Mouse (Mus musculus): ENCODE results near the gene Grin2a.
A peak's percentile ranks its signal among the peaks of the same experiment; 100 is the strongest.

Gene Grin2a

GRCm38 (mm10) chr16:9994951-9995813 lies at the start of gene Grin2a:
TSS of gene Grin2a (minus strand) at chr16:9995560.
- peak; percentile 74 to 86 for DNase-seq

- DNase-seq, result no peak
Measured at GRCm38 (mm10) chr16:10035582-10036215, 40.3 kb upstream of the Grin2a start.

GRCm38 (mm10) chr16:10033416-10033979 lies 38.1 kb upstream of the Grin2a start:
- no peak for DNase-seq

- DNase-seq, result no peak
Measured at GRCm38 (mm10) chr16:10031891-10032290, 36.5 kb upstream of the Grin2a start.

- no peak for DNase-seq
Measured at GRCm38 (mm10) chr16:10026741-10027140, 31.4 kb upstream of the Grin2a start.

- DNase-seq, result no peak
Measured at GRCm38 (mm10) chr16:10009743-10010142, 14.4 kb upstream of the Grin2a start.

- peak; percentile 96 to 98 for DNase-seq
Measured at GRCm38 (mm10) chr16:10005606-10006005, 10.2 kb upstream of the Grin2a start.

GRCm38 (mm10) chr16:10004096-10004495 lies 8.7 kb upstream of the Grin2a start:
- DNase-seq, result no peak

GRCm38 (mm10) chr16:10003001-10003400 lies 7.6 kb upstream of the Grin2a start:
- no peak for DNase-seq

- DNase-seq, result no peak
Measured at GRCm38 (mm10) chr16:10001601-10002000, 6.2 kb upstream of the Grin2a start.

GRCm38 (mm10) chr16:9999926-10000325 lies 4.6 kb upstream of the Grin2a start:
- DNase-seq, result no peak

GRCm38 (mm10) chr16:9997931-9998330 lies 2.6 kb upstream of the Grin2a start:
- peak in 1 of 2 experiments; percentile 18 for DNase-seq

- no peak for DNase-seq
Measured at GRCm38 (mm10) chr16:9995814-9996210, 452 bp upstream of the Grin2a start.

GRCm38 (mm10) chr16:9994041-9994950 lies 1.1 kb downstream of the Grin2a start:
- no peak for DNase-seq

GRCm38 (mm10) chr16:9993255-9994040 lies 1.9 kb downstream of the Grin2a start:
- peak; percentile 93 to 94 for DNase-seq

- DNase-seq, result peak; percentile 45 to 50
Measured at GRCm38 (mm10) chr16:9992773-9993221, 2.6 kb downstream of the Grin2a start.

- peak in 1 of 2 experiments; percentile 39 for DNase-seq
Measured at GRCm38 (mm10) chr16:9992076-9992772, 3.1 kb downstream of the Grin2a start.

GRCm38 (mm10) chr16:9985041-9985440 lies 10.3 kb downstream of the Grin2a start:
- no peak for DNase-seq

GRCm38 (mm10) chr16:9980641-9981040 lies 14.7 kb downstream of the Grin2a start:
- peak; percentile 58 to 66 for DNase-seq

GRCm38 (mm10) chr16:9978173-9978572 lies 17.2 kb downstream of the Grin2a start:
- peak; percentile 45 to 55 for DNase-seq

- no peak for DNase-seq
Measured at GRCm38 (mm10) chr16:9972705-9973104, 22.7 kb downstream of the Grin2a start.

All from cerebellum, adult 18-20 months (tissue).